Mouse (Mus musculus) liver, adult 2 months (tissue): ENCODE measurements around the gene Gp1ba. TPM values are rescaled to one million over a fixed set of nuclear protein-coding genes. Genes with fewer than 3 reads are reported as not detected.

ENCODE experiments used
- DNase-seq: peaks from one replicate; pipeline ENCODE4 v3.0.0-alpha.2; 2011; ENCODE audit warnings: low read depth, low spot score; ENCODE audit errors: extremely low read depth
- H3K27ac ChIP-seq: fragments of 200-500 bp; replicated peaks from 2 replicates; pipeline ENCODE4 v1.5.1; 2012; ENCODE audit warnings: low read depth, mild to moderate bottlenecking, control low read depth, inconsistent platforms, low read length; ENCODE audit not compliant: insufficient read depth
- H3K27me3 ChIP-seq: fragments of 200-500 bp; 2 replicates; pipeline ENCODE4 v1.6.1; 2012; ENCODE audit warnings: mild to moderate bottlenecking, moderate library complexity, low read length, inconsistent platforms; ENCODE audit not compliant: control insufficient read depth, insufficient read depth
- H3K36me3 ChIP-seq: fragments of 200-500 bp; 2 replicates; pipeline ENCODE4 v1.6.1; 2012; ENCODE audit warnings: low read length, inconsistent platforms; ENCODE audit not compliant: control insufficient read depth, insufficient read depth
- H3K4me1 ChIP-seq: fragments of 200-500 bp; 2 replicates; pipeline ENCODE4 v1.6.1; 2011; ENCODE audit warnings: low read length; ENCODE audit not compliant: control insufficient read depth, insufficient read depth
- H3K4me3 ChIP-seq: fragments of 200-500 bp; 2 replicates; pipeline ENCODE4 v1.5.1; 2011; ENCODE audit warnings: low read depth, mild to moderate bottlenecking, control low read depth, low read length, moderate library complexity; ENCODE audit not compliant: insufficient read depth
- H3K79me2 ChIP-seq: fragments of 200-500 bp; 2 replicates; pipeline ENCODE4 v1.6.1; 2012; ENCODE audit warnings: inconsistent platforms, mild to moderate bottlenecking, low read length, moderate library complexity; ENCODE audit not compliant: control insufficient read depth, insufficient read depth
- H3K9ac ChIP-seq: fragments of 200-500 bp; 2 replicates; pipeline ENCODE4 v1.6.1; 2012; ENCODE audit warnings: low read depth, mild to moderate bottlenecking, control low read depth, inconsistent platforms, low read length
- CTCF ChIP-seq: fragments of 200-500 bp; IDR thresholded peaks from 2 replicates; pipeline ENCODE4 v1.5.1; 2011; ENCODE audit warnings: low read depth, low read length, control low read depth
- POLR2A ChIP-seq: fragments of 200-500 bp; IDR thresholded peaks from 2 replicates; pipeline ENCODE4 v1.6.1; 2011; ENCODE audit warnings: low read length, control low read depth; ENCODE audit not compliant: insufficient read depth; ENCODE audit errors: extremely low read depth
- WGBS: fragments of 180-500 bp; shearing (Covaris S2); methylation state at CpG from one replicate; pipeline ENCODE4 v1.1.7; 2018; 5-methylcytosine and 5-hydroxymethylcytosine counted together
- polyA plus RNA-seq: library from polyadenylated mRNA; depleted of rRNA; stranded (reverse); fragments of >200 nt; gene quantifications from 2 replicates; pipeline ENCODE4 v1.2.3, GENCODE M21; 2012
- total RNA-seq: library from RNA; depleted of rRNA; stranded (reverse); fragments of >200 nt; gene quantifications from 2 replicates; pipeline ENCODE4 v1.2.3, GENCODE M21; 2014

The Gp1ba gene
- total and polyA plus RNA-seq, 2 experiments: 0.09 TPM; not detected in 1

- Histone ChIP-seq H3K36me3 (peaks cover 4% of the 10 kb centered on the region), H3K9ac (no peak overlapping the region), H3K27ac (no peak overlapping the region), H3K4me1 (peaks cover 2% of the 10 kb centered on the region; the same call in 1 of the 2 replicates), H3K4me3 (no peak overlapping the region), H3K79me2 (no peaks in the 10 kb centered on the region; the same call in 1 of the 2 replicates), H3K27me3 (no peaks in the 10 kb centered on the region)
- 90% methylated on average over 16 of the region's 16 CpGs for WGBS
- no peak for DNase-seq
- TF ChIP-seq POLR2A (no peak), CTCF (no peak)
Observed at GRCm38 (mm10) chr11:70671333-70672047, 32.6 kb downstream of the Gp1ba start.

- no peaks in the 10 kb centered on the region for H3K79me2 ChIP-seq
- H3K27me3 ChIP-seq: no peaks in the 10 kb centered on the region
- peaks cover 9% of the 10 kb centered on the region for H3K4me1 ChIP-seq
- no peak overlapping the region for H3K4me3 ChIP-seq
- 97% methylated on average over 6 of the region's 6 CpGs for WGBS
- no peak overlapping the region for H3K27ac ChIP-seq
- H3K36me3 ChIP-seq: peaks cover 4% of the 10 kb centered on the region
- TF ChIP-seq POLR2A (no peak), CTCF (no peak)
- DNase-seq: no peak
- H3K9ac ChIP-seq: no peak overlapping the region
Observed at GRCm38 (mm10) chr11:70674014-70674413, 35.1 kb downstream of the Gp1ba start.

DNA sequence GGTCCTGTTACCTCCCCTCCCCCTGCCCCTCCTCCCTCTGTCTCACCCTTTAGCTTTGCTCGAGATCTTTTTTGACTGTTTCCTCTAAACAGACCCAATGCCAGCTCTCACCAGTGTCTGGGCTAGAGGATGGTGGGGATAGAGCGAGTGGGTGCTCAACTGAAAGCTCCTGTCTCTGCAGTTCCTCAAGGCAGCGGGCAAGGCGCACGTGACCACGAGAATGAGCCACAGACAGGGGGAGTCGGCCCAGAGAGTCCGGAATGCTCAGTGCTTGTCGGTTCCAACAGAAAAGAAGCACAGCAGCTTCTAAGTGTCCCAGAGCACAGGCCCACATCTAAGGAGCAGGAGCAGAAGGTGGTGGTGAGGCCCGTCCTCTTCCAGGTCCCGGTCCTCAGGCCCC is 35.6 kb downstream of the Gp1ba start:
- no peak overlapping the region for H3K4me3 ChIP-seq
- no peak overlapping the region for H3K27ac ChIP-seq
- H3K4me1 ChIP-seq: peaks cover 14% of the 10 kb centered on the region
- TF ChIP-seq CTCF (no peak), POLR2A (no peak)
- no peak overlapping the region for H3K9ac ChIP-seq
- no peaks in the 10 kb centered on the region for H3K27me3 ChIP-seq
- DNase-seq: no peak
- WGBS: 85% methylated on average over 11 of the region's 11 CpGs
- peaks cover 4% of the 10 kb centered on the region for H3K36me3 ChIP-seq
- no peaks in the 10 kb centered on the region for H3K79me2 ChIP-seq

DNA sequence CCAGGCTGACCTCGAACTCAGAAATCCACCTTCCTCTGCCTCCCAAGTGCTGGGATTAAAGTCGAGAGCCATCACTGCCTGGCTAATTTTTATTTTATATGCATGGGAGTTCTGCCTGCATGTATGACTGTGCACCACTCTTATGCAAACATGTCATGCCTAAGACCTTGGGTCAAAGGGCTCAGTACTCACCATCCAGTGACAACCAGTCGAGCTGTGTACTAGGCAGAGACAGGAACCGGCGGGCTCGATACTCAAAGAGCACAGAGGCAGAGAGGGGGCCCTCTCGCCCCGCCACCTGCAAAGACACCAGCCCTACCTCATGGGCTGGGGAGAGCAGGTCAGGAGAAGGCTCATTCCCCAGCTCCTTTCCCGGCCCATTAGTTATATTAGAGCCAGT is 39.2 kb downstream of the Gp1ba start:
- Histone ChIP-seq H3K27ac (peak overlapping the region; percentile 95), H3K4me1 (peaks cover 16% of the 10 kb centered on the region), H3K9ac (peak overlapping the region; percentile 38; the same call in 1 of the 2 replicates), H3K36me3 (peaks cover 14% of the 10 kb centered on the region), H3K27me3 (no peaks in the 10 kb centered on the region), H3K79me2 (no peaks in the 10 kb centered on the region), H3K4me3 (no peak overlapping the region)
- peak; percentile 71 for DNase-seq
- 37% methylated on average over 9 of the region's 9 CpGs for WGBS
- no peak for TF ChIP-seq CTCF

DNA sequence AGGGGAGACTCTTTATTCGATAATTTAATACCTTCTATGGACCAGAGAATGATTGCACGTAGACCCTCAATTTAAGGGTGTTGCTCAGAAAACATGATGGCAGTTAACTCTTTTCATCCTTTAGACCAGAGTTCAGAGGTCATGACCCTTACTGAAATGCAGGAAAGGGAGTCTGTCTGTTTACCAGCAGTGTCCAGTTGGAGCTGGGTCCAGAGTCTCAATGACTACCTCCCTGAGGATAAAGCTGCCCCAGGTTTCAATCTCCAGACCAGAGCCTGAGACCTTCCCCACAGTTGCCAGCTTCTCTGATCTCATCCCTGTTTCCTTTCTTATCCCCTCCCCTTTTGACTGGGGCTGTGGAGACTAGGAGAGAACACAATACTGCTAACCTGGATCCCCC is 39.7 kb downstream of the Gp1ba start:
- Histone ChIP-seq H3K27me3 (no peaks in the 10 kb centered on the region), H3K27ac (peak overlapping the region; percentile 95), H3K4me1 (peaks cover 16% of the 10 kb centered on the region), H3K4me3 (no peak overlapping the region), H3K79me2 (no peaks in the 10 kb centered on the region), H3K36me3 (peaks cover 14% of the 10 kb centered on the region), H3K9ac (0 out of 2 replicates have a peak overlapping the region, but pooled peaks have one; percentile 24)
- TF ChIP-seq CTCF: no peak
- TF ChIP-seq POLR2A: no peak
- 35% methylated on average over 2 of the region's 2 CpGs for WGBS
- DNase-seq: peak; percentile 76

DNA sequence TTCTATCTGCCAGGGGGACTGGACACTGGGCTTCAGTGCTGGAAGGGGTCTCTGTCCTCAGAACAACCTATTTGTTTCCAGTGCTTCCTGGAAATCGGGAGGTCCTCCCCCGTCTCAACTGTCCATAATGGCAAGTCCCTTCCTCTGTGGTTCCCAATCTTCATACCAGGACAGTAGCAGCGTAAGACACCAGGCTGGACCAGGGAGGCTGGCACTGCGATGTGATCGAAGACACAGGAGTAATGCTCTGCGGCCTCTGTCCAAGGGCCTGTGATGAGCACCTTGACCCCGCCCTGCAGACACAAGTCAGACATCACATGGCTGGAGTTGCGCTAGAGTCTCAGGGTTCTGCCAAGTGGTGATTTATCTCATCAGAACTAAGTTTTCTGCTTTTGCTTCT is 40.4 kb downstream of the Gp1ba start:
- TF ChIP-seq POLR2A (no peak), CTCF (no peak)
- 95% methylated on average over 8 of the region's 8 CpGs for WGBS
- H3K27ac ChIP-seq: peak overlapping the region; percentile 95

More for the DNA sequence above, 40.4 kb downstream of the Gp1ba start:
- H3K9ac ChIP-seq: no peak overlapping the region
- no peaks in the 10 kb centered on the region for H3K79me2 ChIP-seq
- no peaks in the 10 kb centered on the region for H3K27me3 ChIP-seq
- H3K4me3 ChIP-seq: no peak overlapping the region
- peaks cover 12% of the 10 kb centered on the region for H3K36me3 ChIP-seq
- H3K4me1 ChIP-seq: peaks cover 16% of the 10 kb centered on the region
- DNase-seq: no peak
